Mouse (Mus musculus): ENCODE results near the gene Tgm1. TPM values are rescaled to one million over a fixed set of nuclear protein-coding genes. Genes with fewer than 3 reads are reported as not detected.

Tgm1 gene
- polyA plus RNA-seq, 1 experiment = not detected

GRCm38 (mm10) chr14:55745180-55745860 is 31.6 kb upstream of the Tgm1 start, which contains the start of the genes Dhrs1 and Nop9:
TSS of gene Dhrs1 (minus strand) at chr14:55745690.
TSS of gene Nop9 (plus strand) at chr14:55745693.
- WGBS = under 1% methylated on average over 48 of the region's 48 CpGs
- Histone ChIP-seq H3K4me1 (ENCODE audit: control insufficient read depth, insufficient read depth, low read length) (peaks cover 12% of the 10 kb centered on the region), H3K4me3 (ENCODE audit: insufficient read depth, low read depth, low read length) (peak within 1 kb of the TSS; percentile 88), H3K27ac (ENCODE audit: insufficient read depth, low read depth, low read length) (no peak within 1 kb of the TSS)
- 0 out of 2 replicates have a peak, but pooled peaks have one; percentile 52 for TF ChIP-seq POLR2A (IDR thresholded peaks at IDR 0.05; ENCODE audit: insufficient read depth, low read depth, low read length)
- TF ChIP-seq CTCF (IDR thresholded peaks at IDR 0.05; ENCODE audit: insufficient read depth, low read depth, low read length) = no peak

- WGBS = 12% methylated on average over 10 of the region's 10 CpGs
- Histone ChIP-seq H3K4me1 (ENCODE audit: control insufficient read depth, insufficient read depth, low read length) (peaks cover 12% of the 10 kb centered on the region), H3K4me3 (ENCODE audit: insufficient read depth, low read depth, low read length) (no peak overlapping the region), H3K27ac (ENCODE audit: insufficient read depth, low read depth, low read length) (no peak overlapping the region)
- TF ChIP-seq POLR2A (IDR thresholded peaks at IDR 0.05; ENCODE audit: insufficient read depth, low read depth, low read length) = no peak
- TF ChIP-seq CTCF (IDR thresholded peaks at IDR 0.05; ENCODE audit: insufficient read depth, low read depth, low read length) = peak; percentile 72
Observed at GRCm38 (mm10) chr14:55743711-55744110, 30.0 kb upstream of the Tgm1 start.

GRCm38 (mm10) chr14:55737086-55737687 is 23.5 kb upstream of the Tgm1 start:
- H3K4me3 ChIP-seq (ENCODE audit: insufficient read depth, low read depth, low read length) = no peak overlapping the region
- 86% methylated on average over 9 of the region's 9 CpGs for WGBS
- no peaks in the 10 kb centered on the region for H3K4me1 ChIP-seq (ENCODE audit: control insufficient read depth, insufficient read depth, low read length)
- no peak overlapping the region for H3K27ac ChIP-seq (ENCODE audit: insufficient read depth, low read depth, low read length)
- TF ChIP-seq CTCF (IDR thresholded peaks at IDR 0.05; ENCODE audit: insufficient read depth, low read depth, low read length) (no peak), POLR2A (IDR thresholded peaks at IDR 0.05; ENCODE audit: insufficient read depth, low read depth, low read length) (no peak)

- H3K4me1 ChIP-seq (ENCODE audit: control insufficient read depth, insufficient read depth, low read length) = no peaks in the 10 kb centered on the region
- 71% methylated on average over 4 of the region's 4 CpGs for WGBS
- TF ChIP-seq CTCF (IDR thresholded peaks at IDR 0.05; ENCODE audit: insufficient read depth, low read depth, low read length) (no peak), POLR2A (IDR thresholded peaks at IDR 0.05; ENCODE audit: insufficient read depth, low read depth, low read length) (no peak)
- no peak overlapping the region for H3K27ac ChIP-seq (ENCODE audit: insufficient read depth, low read depth, low read length)
- H3K4me3 ChIP-seq (ENCODE audit: insufficient read depth, low read depth, low read length) = no peak overlapping the region
Observed at GRCm38 (mm10) chr14:55735758-55736157, 22.0 kb upstream of the Tgm1 start.

- TF ChIP-seq POLR2A (IDR thresholded peaks at IDR 0.05; ENCODE audit: insufficient read depth, low read depth, low read length) (no peak), CTCF (IDR thresholded peaks at IDR 0.05; ENCODE audit: insufficient read depth, low read depth, low read length) (no peak)
- WGBS = 67% methylated on average over 3 of the region's 3 CpGs
- Histone ChIP-seq H3K4me3 (ENCODE audit: insufficient read depth, low read depth, low read length) (no peak overlapping the region), H3K4me1 (ENCODE audit: control insufficient read depth, insufficient read depth, low read length) (no peaks in the 10 kb centered on the region), H3K27ac (ENCODE audit: insufficient read depth, low read depth, low read length) (no peak overlapping the region)
Observed at GRCm38 (mm10) chr14:55735334-55735733, 21.6 kb upstream of the Tgm1 start.

GRCm38 (mm10) chr14:55734869-55735268 is 21.1 kb upstream of the Tgm1 start:
- H3K4me1 ChIP-seq (ENCODE audit: control insufficient read depth, insufficient read depth, low read length) = no peaks in the 10 kb centered on the region
- H3K4me3 ChIP-seq (ENCODE audit: insufficient read depth, low read depth, low read length) = no peak overlapping the region
- TF ChIP-seq CTCF (IDR thresholded peaks at IDR 0.05; ENCODE audit: insufficient read depth, low read depth, low read length) (no peak), POLR2A (IDR thresholded peaks at IDR 0.05; ENCODE audit: insufficient read depth, low read depth, low read length) (no peak)
- 57% methylated on average over 7 of the region's 7 CpGs for WGBS
- no peak overlapping the region for H3K27ac ChIP-seq (ENCODE audit: insufficient read depth, low read depth, low read length)

- TF ChIP-seq CTCF (IDR thresholded peaks at IDR 0.05; ENCODE audit: insufficient read depth, low read depth, low read length) = no peak
- no peak for TF ChIP-seq POLR2A (IDR thresholded peaks at IDR 0.05; ENCODE audit: insufficient read depth, low read depth, low read length)
- Histone ChIP-seq H3K4me3 (ENCODE audit: insufficient read depth, low read depth, low read length) (no peak overlapping the region), H3K4me1 (ENCODE audit: control insufficient read depth, insufficient read depth, low read length) (no peaks in the 10 kb centered on the region), H3K27ac (ENCODE audit: insufficient read depth, low read depth, low read length) (no peak overlapping the region)
- 81% methylated on average over 10 of the region's 10 CpGs for WGBS
Observed at GRCm38 (mm10) chr14:55733889-55734288, 20.2 kb upstream of the Tgm1 start.

- 33% methylated on average over 7 of the region's 7 CpGs for WGBS
- TF ChIP-seq POLR2A (IDR thresholded peaks at IDR 0.05; ENCODE audit: insufficient read depth, low read depth, low read length) (no peak), CTCF (IDR thresholded peaks at IDR 0.05; ENCODE audit: insufficient read depth, low read depth, low read length) (no peak)
- Histone ChIP-seq H3K4me1 (ENCODE audit: control insufficient read depth, insufficient read depth, low read length) (peaks cover 6% of the 10 kb centered on the region), H3K27ac (ENCODE audit: insufficient read depth, low read depth, low read length) (0 out of 2 replicates have a peak overlapping the region, but pooled peaks have one; percentile 15), H3K4me3 (ENCODE audit: insufficient read depth, low read depth, low read length) (no peak overlapping the region)
Observed at GRCm38 (mm10) chr14:55730531-55731032, 16.9 kb upstream of the Tgm1 start.

- WGBS = 42% methylated on average over 7 of the region's 7 CpGs
- Histone ChIP-seq H3K4me3 (ENCODE audit: insufficient read depth, low read depth, low read length) (no peak overlapping the region), H3K4me1 (ENCODE audit: control insufficient read depth, insufficient read depth, low read length) (peaks cover 6% of the 10 kb centered on the region), H3K27ac (ENCODE audit: insufficient read depth, low read depth, low read length) (no peak overlapping the region)
- TF ChIP-seq POLR2A (IDR thresholded peaks at IDR 0.05; ENCODE audit: insufficient read depth, low read depth, low read length) = no peak
- TF ChIP-seq CTCF (IDR thresholded peaks at IDR 0.05; ENCODE audit: insufficient read depth, low read depth, low read length) = no peak
Observed at GRCm38 (mm10) chr14:55730116-55730515, 16.4 kb upstream of the Tgm1 start.

Measured in olfactory bulb, adult 2 months (tissue).